Mouse (Mus musculus) ES-Bruce4 (cell line): ENCODE data around the gene Krt9.

Experiments used
- CTCF ChIP-seq: IDR thresholded peaks from one replicate; pipeline ENCODE4 v1.8.1; 2011; ENCODE audit warnings: low read depth, low read length
- POLR2A ChIP-seq: IDR thresholded peaks from one replicate; pipeline ENCODE4 v1.8.1; 2011; ENCODE audit warnings: low read length; ENCODE audit not compliant: insufficient read depth

DNA sequence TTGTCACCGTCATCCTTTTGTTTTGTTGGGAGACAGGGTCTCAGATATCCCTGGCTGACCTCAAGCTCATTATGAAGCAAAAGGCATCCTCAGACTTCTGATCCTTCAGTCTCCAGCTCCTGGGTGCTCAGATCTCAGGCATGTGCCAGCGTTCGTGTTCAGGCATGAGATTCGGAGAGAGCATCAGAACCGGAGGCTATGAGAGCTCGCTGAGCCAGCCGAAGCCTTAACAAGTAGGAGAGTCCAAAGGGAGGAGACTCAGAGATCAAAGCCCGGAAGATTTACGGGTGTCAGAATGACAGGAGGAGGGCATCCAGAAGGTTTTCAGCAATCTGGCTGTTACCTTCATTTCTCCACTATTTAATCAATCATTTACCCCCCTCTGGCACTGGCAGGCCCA lies 16.3 kb downstream of the Krt9 start:
- TF ChIP-seq POLR2A, result no peak
- TF ChIP-seq CTCF, result no peak
